Mouse (Mus musculus): Measurements from ENCODE around the gene Bptf.
A peak's percentile ranks its signal among the peaks of the same experiment; 100 is the strongest.
"Not testable (repeated sequence)": the region's sequence is repeated elsewhere in the genome, so short reads cannot be mapped to it uniquely, and the experiment has no call there.

Gene Bptf

DNA sequence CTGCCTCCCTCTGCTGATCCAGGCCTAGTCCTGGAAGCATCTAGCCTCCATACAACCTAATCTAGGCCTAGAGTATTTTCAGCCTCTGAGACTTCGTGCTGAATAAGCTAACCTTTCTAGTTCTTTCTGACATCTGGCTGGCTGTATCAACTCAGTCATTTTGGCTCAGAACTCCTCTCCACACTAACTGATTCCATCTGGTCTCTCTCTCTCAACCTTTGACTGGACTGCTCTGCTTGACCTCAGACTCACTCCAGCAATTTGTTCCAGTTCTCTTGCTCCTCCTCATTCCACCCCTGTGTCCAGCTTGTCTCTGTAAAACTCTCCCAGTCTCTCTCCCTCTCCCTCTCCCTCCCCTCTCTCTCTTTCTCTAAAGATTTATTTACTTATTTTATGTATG is 115.0 kb downstream of the Bptf start:
- peak; percentile 50 to 65 for DNase-seq

DNA sequence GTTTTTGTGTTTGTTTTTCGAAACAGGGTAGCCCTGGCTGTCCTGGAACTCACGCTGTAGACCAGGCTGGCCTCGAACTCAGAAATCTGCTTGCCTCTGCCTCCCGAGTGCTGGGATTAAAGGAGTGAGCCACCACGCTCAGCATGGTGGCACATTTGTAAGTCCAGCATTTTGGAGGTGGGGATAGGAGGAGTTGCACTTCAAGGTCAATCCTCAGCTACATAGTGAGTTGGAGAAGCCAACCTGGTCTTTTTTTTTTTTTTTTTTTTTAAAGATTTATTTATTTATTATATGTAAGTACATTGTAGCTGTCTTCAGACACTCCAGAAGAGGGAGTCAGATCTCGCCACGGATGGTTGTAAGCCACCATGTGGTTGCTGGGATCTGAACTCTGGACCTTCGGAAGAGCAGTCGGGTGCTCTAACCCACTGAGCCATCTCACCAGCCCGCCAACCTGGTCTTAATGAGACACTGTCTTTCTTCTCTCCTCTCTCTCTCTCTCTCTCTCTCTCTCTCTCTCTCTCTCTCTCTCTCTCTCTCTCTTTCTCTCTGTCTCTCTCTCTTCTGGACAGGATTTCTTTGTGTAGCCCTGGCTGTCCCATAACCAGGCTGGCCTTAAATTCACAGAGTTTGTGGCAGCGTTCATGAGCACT is 116.3 kb downstream of the Bptf start:
- peak in 1 of 2 experiments; percentile 21 for DNase-seq

DNA sequence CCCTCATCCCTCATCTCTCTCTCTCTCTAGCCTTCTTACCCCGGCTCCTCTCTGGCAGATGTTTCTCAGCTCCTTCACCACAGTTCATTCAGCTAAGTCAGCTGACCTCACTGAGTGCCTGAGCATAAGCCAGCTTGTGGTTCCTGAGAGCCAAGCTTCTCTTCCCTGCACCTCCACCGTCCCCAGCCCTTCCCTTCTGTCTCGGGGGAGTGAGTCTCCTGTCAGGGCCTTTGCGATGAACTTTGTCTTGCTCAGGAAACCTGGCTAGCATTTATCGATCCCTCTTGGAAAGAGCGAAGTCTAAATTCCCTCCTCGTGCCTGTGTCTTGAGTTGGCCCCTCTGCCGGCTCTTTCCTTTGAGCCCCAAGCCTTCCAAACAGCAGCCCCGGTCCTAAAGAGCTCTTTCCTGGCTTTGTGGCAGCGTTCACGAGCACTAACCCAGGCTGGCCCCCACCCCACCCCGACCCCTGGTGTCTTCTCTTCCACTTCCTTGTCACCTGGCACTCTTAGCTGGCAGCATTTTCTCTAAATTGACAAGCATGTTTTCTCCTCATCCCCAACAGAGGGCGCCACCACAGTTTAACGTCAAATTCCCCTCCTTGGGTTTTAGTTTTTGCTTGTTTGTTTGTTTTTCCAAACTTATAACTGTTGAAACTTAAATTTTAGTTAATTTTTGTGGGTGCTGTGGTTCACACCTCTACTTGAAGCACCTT is 117.2 kb downstream of the Bptf start:
- peak; percentile 25 to 46 for DNase-seq

DNA sequence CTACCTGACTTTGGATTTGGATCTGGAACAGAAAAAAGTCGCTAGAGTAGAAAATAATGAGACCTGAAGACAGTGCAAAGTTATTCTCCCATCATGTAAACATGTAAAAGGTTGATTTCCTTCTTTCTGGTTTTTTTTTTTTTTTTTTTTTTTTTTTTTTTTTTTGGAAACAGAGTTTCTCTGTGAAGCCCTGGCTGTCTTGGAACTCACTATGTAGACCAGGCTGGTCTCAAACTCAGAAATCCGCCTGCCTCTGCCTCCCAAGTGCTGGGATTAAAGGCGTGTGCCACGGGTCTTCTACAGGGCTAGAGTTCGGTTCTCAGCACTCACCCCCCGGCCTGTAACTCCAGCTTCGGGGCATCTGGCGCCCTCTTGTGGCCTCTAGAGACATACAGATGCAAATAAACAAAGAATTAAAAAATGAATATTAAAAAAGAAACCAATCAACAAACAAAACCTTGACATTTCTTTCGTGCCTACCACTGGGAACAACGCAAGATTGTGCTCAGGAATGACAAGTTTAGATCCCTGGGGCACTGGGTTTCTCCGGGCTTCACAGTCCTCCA is 117.8 kb downstream of the Bptf start:
- DNase-seq = no peak

DNA sequence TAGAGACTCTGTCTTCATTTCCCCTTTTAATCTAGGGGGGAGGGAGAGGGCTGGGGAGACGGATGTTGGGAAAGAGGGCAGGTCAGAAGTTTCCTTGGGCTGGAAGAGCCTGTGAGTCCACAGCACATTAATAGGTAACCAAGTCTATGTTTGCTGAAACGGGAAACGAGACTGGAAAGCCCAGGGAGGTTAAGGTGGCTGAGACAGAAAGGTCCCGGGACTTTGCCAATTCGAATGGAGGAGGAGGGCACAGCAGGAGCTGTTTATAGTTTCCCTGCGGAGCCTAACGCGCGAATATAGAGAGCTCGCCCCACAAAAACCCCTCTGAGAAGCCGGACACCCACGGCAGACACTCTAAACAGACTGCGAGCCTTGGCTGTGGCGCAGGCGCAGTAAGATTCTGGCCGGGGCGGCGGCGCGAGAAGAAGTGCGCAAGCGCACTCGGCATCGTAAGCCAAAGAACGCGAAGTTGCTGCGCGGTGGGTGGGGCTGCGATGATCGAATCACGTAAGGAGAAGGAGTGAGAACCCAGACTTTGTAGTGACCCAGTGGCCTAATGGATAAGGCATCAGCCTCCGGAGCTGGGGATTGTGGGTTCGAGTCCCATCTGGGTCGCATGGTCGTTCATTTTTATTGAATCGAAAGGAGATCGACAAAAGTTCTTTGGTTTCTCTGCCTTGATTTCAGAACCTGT is 119.5 kb downstream of the Bptf start:
- DNase-seq = peak; percentile 97

DNA sequence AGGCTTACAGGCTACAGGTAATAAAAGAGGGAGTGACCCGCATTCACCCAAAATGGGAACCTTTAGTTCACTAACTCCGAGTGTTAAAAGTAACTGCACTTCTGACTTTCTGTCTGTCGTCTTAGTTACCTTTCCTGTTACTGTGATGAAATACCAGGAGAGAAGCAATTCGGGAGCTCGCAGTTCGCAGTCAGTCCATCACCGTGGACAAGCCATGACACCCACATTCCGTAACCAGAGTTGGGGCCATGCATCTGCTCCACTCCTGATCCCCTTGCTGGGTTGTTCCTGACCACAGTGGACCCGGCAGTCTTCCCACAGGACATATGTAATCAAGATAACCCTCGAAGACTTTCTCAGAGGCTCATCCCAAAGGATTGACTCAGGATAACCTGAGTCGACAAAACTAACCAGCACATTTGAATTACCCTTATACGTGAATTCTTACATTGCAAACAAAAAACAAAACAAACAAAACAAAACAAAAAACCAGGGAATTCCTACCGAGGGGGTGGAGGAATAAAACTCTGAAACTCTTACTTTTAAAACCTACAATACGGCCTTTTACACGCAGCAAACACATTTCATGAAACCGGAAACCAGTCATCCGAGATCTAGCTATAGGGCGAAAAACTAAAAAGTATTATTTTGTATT is 120.1 kb downstream of the Bptf start:
- no peak for DNase-seq

DNA sequence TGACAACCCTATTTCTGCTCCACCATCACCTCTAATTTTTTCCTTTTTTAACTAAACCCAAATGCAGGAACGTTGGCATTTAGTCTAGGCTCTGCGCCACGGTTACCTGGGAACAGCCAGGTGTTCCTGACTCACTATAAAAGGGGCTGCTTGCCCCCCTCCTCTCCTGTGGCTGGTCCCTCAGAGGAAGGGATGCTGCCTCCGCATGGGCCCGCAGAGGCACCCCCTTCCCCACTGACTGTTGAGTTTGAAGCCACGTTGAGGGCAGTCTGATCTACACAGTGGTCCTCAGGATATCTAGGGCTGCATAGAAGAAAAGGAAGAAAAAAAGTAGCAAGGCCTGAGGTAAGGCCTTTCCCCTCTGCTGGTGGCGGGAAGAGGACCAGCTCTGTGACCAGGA is 120.8 kb downstream of the Bptf start:
- no peak for DNase-seq

DNA sequence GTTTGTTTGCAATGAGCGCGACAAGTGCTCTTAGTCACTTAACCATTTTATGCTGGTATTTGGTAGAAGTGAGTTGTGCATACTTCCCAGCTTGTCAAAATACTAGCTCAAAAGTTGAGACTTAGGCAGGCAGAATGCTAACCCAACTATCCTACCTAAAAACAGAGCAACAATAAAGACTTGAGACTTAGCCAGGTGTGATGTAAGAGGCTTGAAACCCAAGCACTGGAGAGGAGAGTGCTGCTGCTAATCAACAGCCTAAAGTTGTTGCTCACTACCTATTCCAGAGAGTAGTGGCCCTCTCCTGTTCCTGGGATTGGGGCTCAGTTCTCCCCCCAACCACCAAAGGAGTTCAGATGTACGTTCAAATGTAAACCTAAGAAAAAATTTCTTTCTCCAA is 121.5 kb downstream of the Bptf start:
- no peak for DNase-seq

DNA sequence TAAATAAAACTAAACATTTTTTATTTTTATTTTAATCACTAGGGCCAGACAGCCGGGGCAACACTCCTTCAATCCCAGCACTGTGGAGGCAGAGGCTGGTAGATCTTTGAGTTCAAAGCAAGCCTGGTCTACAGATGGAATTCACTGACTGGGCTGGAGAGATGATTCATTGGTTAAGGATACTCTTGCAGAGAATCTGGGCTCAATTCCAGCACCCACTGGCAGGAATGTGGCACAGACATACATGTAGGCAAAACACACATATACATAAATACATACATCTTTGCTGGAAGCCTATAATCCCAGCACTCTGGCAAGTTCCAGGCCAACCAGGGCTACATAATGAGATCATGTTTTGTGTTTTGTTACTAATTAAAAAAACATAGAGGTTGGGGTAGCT is 126.4 kb downstream of the Bptf start:
- peak in 1 of 2 experiments; percentile 31 for DNase-seq

DNA sequence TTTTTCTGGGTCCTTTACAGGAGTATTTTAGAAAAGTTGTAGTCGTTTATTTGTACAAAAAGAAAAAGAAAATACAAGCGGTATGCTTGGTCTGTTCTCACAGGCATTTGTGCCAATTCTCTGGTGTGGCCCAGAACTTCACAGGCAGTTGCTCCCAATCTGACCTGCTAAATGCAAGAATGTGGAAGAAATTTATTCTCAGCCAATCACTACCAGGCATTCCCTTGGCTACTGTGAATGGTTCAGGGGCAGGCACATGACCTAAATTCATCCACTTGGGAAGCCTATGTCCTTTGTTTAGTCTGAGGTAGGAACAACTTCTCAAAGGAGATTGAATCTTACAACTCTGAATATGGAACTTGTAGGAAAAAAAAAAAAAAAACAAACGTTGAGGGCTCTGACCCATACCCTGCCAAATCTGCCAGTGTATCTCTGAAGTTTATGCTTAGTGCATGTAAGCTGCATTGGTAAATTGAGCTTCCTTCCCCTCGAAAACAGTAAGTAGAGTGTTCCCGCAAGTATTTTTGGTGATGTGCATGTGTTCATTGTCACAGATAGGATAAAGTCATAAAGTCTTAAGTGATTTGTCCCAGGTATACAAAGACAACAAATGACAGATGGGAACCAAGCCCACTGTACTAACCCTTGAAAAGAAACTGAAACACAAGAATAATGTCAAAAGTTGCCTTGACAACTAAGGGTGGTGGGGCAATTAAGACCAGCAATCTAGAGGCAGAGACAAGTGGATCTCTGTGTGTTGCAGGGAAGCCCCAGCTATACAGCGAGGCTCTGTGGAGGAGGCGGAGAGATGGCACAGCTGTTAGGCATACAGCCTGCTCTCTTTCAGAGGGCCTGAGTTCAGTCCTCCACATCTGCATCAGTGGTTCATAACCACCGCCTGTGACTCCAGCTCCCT is 129.9 kb downstream of the Bptf start:
- peak; percentile 43 to 61 for DNase-seq

DNA sequence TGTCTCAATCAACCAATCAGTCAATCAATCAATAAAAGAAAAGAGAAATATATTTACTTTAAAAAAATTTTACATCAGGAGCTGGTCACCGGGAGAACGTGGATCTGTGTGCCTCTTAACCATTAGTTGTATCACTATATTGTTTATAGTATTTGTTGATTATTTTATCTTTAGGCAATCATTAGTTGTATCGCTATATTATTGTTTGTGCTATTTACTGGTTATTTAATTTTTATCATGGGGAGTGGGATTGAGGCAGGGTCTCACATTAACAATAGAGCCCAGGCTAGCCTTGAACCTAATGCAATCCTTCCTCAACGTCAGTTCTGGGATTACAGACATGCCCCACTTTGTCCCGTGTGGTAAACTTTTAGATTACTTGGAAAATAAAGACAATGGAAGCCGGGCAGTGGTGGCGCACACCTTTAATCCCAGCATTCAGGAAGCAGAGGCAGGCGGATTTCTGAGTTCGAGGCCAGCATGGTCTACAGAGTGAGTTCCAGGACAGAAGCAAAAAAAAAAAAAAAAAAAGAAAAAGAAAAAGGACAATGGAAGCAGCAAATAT is 131.9 kb downstream of the Bptf start:
- no peak for DNase-seq

DNA sequence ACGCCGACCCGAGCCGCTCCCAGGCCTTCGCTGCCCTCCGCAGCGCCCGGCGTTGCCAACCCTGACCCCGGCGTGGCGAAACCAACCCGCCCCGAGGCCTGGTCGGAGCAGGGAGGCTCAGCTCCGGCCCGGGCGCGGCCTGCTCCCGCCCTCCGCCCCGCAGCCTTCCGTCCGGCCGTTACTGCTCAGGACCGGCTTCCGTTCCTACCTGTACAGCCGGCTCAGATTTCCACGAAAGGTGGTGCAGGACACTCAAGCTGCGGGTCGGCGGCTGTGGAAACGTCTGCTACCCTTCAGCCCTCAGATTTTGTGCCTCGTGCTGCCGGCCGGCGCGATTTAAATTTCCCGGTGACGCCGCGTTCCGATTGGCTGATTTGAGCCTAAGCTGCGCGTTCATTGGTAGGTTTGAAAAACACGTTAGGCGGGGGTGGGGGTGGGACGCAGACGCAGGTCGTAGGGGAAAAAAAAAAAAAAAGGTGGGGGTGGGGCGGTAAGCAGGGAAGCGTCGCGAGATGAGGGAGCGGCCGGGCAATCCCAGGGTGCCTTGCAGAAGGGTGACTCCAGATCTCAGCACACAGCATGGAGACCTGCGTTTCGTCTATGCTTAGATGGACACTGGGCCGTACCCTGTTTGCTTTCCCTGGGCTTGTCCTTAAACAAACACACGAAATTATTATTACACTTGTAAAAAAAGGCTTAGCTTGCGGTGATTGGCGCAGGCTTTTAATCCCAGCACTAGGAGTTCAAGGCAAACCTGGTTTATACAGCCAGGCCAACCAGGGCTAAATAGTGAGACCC is 132.6 kb downstream of the Bptf start, which contains the start of gene Kpna2:
Gene Kpna2 (minus strand): TSS at position 391 of the 798 bp plus-strand sequence.
- peak; percentile 94 to 95 for DNase-seq

DNA sequence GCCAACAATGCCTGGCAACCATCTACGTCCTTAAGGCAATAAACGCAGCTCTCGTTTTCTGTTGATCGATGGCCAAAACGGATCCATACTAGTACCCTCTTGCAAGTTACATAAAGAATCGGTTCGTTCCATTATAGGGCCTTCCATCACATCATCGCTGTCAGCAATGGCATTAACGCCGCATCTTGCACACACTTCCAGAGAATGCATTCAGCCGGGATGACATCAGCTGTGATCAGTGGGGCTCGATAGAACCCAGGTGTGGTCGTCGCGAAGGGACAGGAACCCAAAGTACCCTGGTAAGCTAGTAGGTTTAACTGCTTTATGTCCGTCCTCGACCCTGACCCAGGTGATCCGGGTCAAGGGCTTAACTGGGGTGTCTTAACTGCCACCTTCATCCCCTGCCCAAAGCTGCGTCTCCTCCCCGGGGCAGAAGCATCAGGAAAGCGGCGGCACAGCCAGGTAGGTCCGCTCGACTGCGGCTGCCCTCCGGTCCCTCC is 133.2 kb downstream of the Bptf start:
- DNase-seq = no peak

DNA sequence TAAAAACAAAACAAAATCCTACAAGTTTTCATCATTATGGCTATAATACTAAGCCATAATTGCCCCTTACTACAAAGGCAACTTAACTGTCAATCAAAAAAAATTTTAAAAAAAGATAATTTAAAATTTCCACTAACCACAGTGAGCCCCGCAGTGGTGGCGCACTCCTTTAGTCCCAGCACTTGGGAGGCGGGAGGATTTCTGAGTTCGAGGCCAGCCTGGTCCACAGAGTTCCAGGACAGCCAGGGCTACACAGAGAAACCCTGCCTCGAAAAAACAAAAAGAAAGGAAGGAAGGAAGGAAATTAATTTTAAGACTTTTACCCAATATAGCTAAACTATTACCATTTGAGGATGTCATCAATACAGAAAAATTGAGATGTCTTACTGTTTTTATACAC is 134.0 kb downstream of the Bptf start:
- DNase-seq = no peak

DNA sequence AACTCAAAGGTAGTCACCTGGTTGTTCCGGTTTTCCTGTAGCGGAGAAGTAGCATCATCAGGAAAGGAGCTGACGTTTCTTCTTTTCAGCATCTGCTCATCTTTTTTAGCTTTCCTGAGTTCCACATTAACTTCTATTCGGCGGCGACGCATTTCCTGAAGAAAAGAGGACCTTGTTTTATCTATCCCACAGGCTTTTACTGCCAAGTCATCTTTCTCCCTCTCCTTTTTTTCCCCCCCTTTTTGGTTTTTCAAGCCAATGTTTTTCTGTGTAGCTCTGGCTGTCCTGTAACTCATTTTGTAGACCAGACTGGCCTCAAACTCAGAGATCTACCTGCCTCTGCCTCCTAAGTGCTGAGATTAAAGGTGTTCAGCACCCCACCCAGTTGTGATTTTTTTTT is 135.4 kb downstream of the Bptf start:
- DNase-seq = not testable (repeated sequence)

DNA sequence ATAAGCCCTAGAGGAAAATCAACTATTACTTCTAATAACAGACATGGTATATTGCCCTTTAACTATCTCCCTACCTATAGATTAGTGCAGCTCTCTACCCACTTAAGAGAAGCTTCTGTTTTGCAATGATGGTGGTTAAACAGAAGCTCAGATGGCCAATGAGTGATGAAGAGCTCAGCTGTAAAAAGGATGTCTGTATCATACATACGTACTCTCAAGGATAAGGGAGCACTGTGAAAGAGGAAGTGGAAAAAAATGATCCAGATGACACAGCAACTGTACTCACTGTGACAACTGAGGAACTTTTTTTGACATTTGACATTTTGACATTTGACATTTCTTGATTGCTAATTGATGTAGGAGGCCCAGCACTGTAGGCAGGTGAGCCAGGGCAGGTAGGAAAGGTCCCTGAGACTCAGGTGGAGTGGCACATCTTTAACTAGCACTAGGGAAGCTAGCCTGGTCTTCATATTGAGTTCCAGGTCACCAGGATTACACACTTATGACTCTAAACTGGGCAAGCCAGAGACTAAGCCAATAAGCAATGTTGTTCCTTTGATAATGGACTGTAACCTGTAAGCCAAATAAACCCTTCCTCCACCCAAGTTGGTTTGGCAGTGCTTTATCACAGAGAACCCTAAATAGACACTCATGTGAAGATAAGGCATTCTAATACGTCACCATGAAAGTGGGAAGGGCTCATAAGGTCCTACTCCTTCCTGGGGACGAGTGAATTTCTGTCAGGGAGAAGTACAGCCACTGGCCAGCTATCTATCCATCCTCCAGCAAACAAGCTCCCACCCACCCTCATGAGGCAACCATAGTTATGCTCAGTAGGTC is 137.5 kb downstream of the Bptf start:
- no peak for DNase-seq

DNA sequence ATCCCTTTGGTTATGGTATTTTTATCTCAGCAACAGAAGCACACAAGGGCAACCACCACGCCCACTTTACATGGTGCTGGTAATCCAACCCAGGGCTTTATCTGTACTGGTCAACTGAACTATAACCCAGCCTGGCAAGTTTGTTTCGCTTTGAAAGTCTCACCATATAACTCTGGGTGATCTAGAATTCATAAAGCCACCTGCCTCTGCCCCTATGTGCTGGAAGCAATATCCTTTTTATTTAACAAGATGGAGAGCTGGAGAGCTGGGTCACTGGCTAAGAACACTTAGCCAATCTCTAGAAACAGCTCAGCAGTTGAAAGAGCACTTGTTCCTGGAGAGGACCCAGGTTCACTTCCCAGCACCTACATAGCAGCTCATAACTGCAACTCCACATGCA is 144.5 kb downstream of the Bptf start:
- DNase-seq = no peak

DNA sequence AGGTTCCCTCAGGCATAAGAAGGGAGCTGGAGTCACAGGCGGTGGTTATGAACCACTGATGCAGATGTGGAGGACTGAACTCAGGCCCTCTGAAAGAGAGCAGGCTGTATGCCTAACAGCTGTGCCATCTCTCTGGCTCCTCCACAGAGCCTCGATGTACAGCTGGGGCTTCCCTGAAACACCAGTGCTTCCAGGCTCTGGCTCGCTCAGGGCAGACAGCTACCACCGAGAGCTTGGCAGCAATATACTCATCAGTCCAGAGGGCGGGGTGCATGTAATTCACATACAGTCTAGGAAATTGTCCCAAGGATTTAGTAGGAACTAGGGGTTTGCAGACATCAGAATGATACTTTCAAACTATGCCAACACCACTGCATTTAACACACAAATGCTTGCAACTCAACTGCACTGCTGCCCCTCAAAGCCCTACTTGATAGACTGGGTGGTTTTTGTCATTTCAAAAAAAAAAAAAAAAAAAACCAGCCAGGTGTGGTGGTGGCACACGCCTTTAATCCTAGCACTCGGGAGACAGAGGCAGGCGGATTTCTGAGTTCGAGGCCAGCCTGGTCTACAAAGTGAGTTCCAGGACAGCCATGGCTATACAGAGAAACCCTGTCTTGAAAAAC is 145.8 kb downstream of the Bptf start:
- DNase-seq = not testable (repeated sequence)
